Comparison of ENCODE assay signal across 11 mouse cellular contexts in the genomic region with DNA sequence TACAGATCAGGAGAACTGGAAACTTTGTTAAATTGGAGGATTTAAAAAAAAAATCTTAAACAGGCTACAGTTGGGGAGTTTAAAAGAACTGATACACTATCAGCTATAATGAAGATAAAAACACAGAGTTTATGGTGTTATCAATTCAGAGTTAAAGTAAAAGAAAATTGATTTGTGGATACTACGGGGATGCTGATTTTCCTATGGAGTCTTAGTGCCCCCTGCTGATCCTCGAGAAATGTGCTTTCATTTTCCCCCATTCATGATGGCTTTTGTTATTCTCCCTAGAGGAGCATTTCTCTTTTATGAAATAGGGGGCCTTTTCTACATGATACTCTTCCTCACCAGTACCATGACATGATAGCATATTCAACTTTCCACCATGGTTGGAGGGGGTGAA. TPM values are rescaled to one million over a fixed set of nuclear protein-coding genes. Genes with fewer than 3 reads are reported as not detected.
A peak's percentile ranks its signal among the peaks of the same experiment; 100 is the strongest.
DNase-seq lines count a peak whose midpoint lies in the region; ATAC-seq and TF ChIP-seq lines count a peak whose summit lies in the region.
"Had no signal": no experiment of that assay in that cellular context is flagged by ENCODE, and none has a peak within 500 bp of the region (broad histone marks: within the 10 kb centered on the region; RNA-seq: fewer than 3 reads in every experiment).

No protein-coding gene starts in this region.

- no peaks in the 10 kb centered on the region for H3K9me3 ChIP-seq in heart, embryonic 12.5 days (replicated peaks)
- no peaks in the 10 kb centered on the region for H3K9me3 ChIP-seq in forebrain, postnatal 0 days (ENCODE audit: low read length)
- H3K9me3 ChIP-seq: limb, embryonic 12.5 days had no signal

- H3K4me3 ChIP-seq in heart, embryonic 12.5 days = no peak overlapping the region
- no peak overlapping the region for H3K4me3 ChIP-seq in forebrain, postnatal 0 days (ENCODE audit: low read depth, low read length)
- H3K4me3 ChIP-seq: limb, embryonic 12.5 days had no signal

- no peaks in the 10 kb centered on the region for H3K27me3 ChIP-seq in heart, embryonic 12.5 days (replicated peaks)
- no peaks in the 10 kb centered on the region for H3K27me3 ChIP-seq in forebrain, postnatal 0 days (ENCODE audit: insufficient read depth, low read length)
- H3K27me3 ChIP-seq: limb, embryonic 12.5 days had no signal

- no peak overlapping the region for H3K9ac ChIP-seq in heart, embryonic 12.5 days
- no peak overlapping the region for H3K9ac ChIP-seq in forebrain, postnatal 0 days
- H3K9ac ChIP-seq: limb, embryonic 12.5 days had no signal

- H3K27ac ChIP-seq in heart, embryonic 12.5 days (ENCODE audit: poor library complexity, severe bottlenecking) = no peak overlapping the region
- no peak overlapping the region for H3K27ac ChIP-seq in forebrain, postnatal 0 days (ENCODE audit: low read depth, low read length)
- H3K27ac ChIP-seq: limb, embryonic 12.5 days had no signal

- DNase-seq in heart, postnatal 4 days = peak; percentile 7
- DNase-seq in MN1 (ENCODE audit: low spot score) = peak; percentile 33
- DNase-seq in forebrain, postnatal 0 days = peak; percentile 77
- DNase-seq in left cerebral cortex, postnatal 14 days (ENCODE audit: low spot score in 2 of 2) = peak; percentile 47 to 60
- no peak for DNase-seq in urinary bladder, postnatal 36 days (ENCODE audit: low spot score in 2 of 2)
- DNase-seq in thymus, postnatal 14 days = no peak
- no peak for DNase-seq in spleen, postnatal 14 days (ENCODE audit: low spot score in 2 of 2)

- H3K36me3 ChIP-seq in heart, embryonic 12.5 days = no peaks in the 10 kb centered on the region
- no peaks in the 10 kb centered on the region for H3K36me3 ChIP-seq in forebrain, postnatal 0 days (ENCODE audit: insufficient read depth)
- H3K36me3 ChIP-seq: G1E; limb, embryonic 12.5 days had no signal

- WGBS in heart, embryonic 12.5 days = 35% methylated on average over 2 of the region's 2 CpGs
- 28% methylated on average over 2 of the region's 2 CpGs for WGBS in forebrain, postnatal 0 days

- intact Hi-C loops in left cerebral cortex, postnatal 14 days (cut with DNase I) = no loop called here

- H3K4me1 ChIP-seq in heart, embryonic 12.5 days (replicated peaks) = no peaks in the 10 kb centered on the region
- H3K4me1 ChIP-seq in forebrain, postnatal 0 days (ENCODE audit: insufficient read depth) = no peaks in the 10 kb centered on the region
- H3K4me1 ChIP-seq: limb, embryonic 12.5 days had no signal

- ATAC-seq in heart, embryonic 12.5 days (ENCODE audit: insufficient number of reproducible peaks, low FRiP score) = no peak
- ATAC-seq in forebrain, postnatal 0 days = peak; percentile 53

- no peak overlapping the region for H3K4me2 ChIP-seq in heart, embryonic 12.5 days
- no peak overlapping the region; the same call in 1 of the 2 replicates for H3K4me2 ChIP-seq in forebrain, postnatal 0 days (ENCODE audit: low read depth)
- H3K4me2 ChIP-seq: limb, embryonic 12.5 days had no signal

- peak; percentile 74 for TF ChIP-seq CTCF in forebrain, postnatal 0 days (IDR thresholded peaks at IDR 0.05; ENCODE audit: low read depth)

RNA-seq across cellular contexts. Expression of a gene that starts 19.5 kb away (rescaled TPM):
- not detected for total RNA-seq in heart, postnatal 4 days (2021)
- polyA plus RNA-seq in heart, embryonic 12.5 days (2016; fragmentation: Nextera tagmentation; extraction: Ambion mirVana) = not detected in 2 replicates
- total RNA-seq in forebrain, postnatal 0 days (2014; rRNA removed) = 0.08 TPM in 1 of 2 replicates, not detected in the other
- 0.06 TPM in 1 of 2 replicates, not detected in the other for polyA plus RNA-seq in forebrain, postnatal 0 days (2015; fragmentation: Nextera tagmentation; extraction: Ambion mirVana)
- total RNA-seq in left cerebral cortex, postnatal 14 days (2021) = under 1 TPM; 0.25 to 0.48 TPM
- polyA plus RNA-seq: G1E; limb, embryonic 12.5 days; spleen, adult 2 months had no signal

Comparison
In these comparisons a context has a peak if more than half of its experiments do, and no peak if none do; other contexts are left out.
1. DNase-seq: peak in heart, postnatal 4 days (single experiment), MN1 (single experiment), forebrain, postnatal 0 days (single experiment) and left cerebral cortex, postnatal 14 days (2 of 2); none in urinary bladder, postnatal 36 days (0 of 2), thymus, postnatal 14 days (single experiment) and spleen, postnatal 14 days (0 of 2).